Mouse (Mus musculus) induced T-regulatory cell, adult 2 months (primary cell): ENCODE results near the gene Ccdc33.

ENCODE experiments used
- DNase-seq: peaks from one replicate; pipeline ENCODE4 v3.0.0-alpha.2; 2012; ENCODE audit warnings: low read depth

The Ccdc33 gene

GRCm38 (mm10) chr9:58118671-58119070, at the start of gene Ccdc33:
Gene Ccdc33 (minus strand): TSS chr9:58118823.
- no peak for DNase-seq

- no peak for DNase-seq
These were observed 47.2 kb upstream of the Ccdc33 start for GRCm38 (mm10) chr9:58165779-58166178.

- no peak for DNase-seq
These were observed 44.5 kb upstream of the Ccdc33 start for GRCm38 (mm10) chr9:58163146-58163545.

- DNase-seq = no peak
These were observed 43.5 kb upstream of the Ccdc33 start for GRCm38 (mm10) chr9:58162173-58162572.

- no peak for DNase-seq
These were observed 41.7 kb upstream of the Ccdc33 start for GRCm38 (mm10) chr9:58160315-58160714.

DNA sequence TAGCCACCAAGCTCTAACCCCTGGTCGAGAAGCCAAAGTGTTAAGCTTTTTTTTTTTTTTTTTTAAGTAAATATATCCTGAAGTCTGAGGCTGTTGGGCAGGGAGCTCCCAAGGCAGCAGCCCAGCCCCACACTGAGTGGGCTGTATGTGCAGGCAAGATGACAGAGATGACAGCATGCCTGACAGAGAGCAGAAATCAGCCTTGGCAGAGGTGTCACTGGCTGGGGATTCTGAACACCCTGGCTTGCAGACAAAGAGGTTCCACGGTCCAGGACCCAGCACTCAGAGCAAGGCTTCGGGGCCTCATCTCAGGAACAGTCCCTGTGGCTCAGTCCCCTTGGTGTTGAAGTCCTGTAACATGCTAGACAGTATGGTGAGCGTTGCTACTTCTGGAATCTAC, 41.2 kb upstream of the Ccdc33 start:
- no peak for DNase-seq

DNA sequence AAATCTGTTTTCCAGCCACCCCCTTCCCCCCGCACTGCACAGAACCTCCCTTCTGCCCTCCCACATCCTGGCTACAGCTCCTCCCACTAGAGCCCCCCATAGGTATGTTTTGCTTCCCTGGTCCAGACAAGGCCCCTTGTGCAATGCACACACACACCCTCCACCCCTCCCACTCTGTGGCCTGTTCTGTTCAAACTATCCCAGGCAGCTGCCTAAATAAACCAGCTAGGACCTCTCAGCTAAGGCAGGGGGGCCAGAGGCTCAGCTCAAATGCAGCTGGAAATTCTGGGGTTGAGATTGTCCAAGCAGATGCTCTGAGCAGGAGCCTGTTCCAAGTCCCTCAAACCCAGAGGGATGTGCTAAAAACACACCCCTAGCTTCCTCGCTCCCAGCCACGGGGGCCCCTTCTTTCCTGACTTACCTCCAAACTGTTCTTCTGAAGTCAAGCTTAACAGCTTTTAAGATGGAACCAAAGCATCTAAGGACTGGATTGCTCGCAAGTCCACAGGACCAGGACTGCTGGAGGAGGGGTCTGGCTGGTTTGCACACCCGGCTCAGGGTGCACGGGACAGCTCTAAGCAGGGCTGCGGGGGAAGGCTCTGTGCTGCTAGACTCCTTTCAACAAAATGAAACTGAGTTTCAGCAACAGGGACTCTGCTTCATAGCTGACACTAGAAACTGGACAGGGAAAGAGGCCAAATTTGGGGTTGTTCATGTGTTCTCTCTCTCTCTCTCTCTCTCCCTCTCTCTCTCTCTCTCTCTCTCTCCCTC, 40.1 kb upstream of the Ccdc33 start:
- no peak for DNase-seq

DNA sequence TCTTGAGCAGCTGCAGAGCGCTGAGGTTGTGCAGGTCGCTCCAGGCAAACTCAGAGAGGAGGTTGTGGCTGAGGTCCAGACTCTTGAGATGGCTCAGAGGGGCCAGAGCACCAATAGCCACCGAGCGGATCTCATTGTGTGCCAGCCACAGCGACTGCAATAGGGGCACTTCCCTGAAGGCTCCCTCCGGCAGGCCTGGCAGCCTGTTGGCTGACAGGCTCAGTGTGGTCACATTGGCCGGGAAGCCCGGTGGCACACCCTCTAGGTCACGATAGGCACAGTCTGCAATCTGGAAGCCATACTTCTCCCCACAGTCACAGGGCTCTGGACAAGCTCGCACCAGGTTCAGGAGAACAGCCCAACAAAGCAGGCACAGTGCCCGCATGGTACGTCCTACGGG, 39.2 kb upstream of the Ccdc33 start:
- no peak for DNase-seq

- DNase-seq = no peak
These were observed 38.4 kb upstream of the Ccdc33 start for GRCm38 (mm10) chr9:58156819-58157560.

DNA sequence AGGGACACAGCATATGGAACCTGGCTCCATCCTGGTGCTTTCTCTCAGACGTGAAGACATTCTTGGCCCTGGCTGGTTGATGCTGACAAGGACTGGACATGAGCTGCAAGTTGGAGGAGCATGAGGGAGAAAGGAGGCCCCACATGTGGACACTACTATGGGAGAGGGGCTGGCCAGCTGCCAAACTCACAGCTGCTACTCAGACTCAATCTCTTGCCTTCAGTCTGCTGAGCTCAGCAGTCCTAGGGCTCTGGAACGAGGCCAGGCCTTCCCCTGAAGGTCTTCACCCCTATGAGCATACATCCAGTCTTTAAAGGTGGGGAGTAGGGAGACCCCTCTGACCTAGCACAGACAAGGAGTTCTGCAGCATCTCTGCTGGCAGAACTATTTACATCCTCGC, 36.7 kb upstream of the Ccdc33 start:
- no peak for DNase-seq

DNA sequence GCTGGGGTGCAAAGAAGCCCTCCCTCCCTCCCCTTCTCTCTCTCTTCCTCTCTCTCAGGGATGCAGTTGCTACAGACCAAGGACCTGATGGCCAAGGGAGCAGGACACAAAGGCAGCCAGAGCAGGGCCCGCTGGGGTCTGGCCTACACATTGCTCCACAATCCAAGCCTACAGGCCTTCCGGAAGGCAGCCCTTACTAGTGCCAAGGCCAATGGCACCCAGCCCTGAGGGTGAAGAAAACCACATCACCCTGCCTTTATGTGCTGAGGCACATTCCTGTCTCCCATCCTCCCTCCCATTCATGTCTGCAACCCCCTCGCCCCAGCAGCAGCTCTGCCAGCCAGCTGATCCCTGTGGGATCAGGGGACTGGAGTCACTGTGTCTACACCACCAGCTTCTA, 34.5 kb upstream of the Ccdc33 start:
- no peak for DNase-seq

GRCm38 (mm10) chr9:58150733-58151361, 32.2 kb upstream of the Ccdc33 start:
- peak; percentile 21 for DNase-seq

- DNase-seq = no peak
These were observed 30.2 kb upstream of the Ccdc33 start for GRCm38 (mm10) chr9:58148806-58149205.

DNA sequence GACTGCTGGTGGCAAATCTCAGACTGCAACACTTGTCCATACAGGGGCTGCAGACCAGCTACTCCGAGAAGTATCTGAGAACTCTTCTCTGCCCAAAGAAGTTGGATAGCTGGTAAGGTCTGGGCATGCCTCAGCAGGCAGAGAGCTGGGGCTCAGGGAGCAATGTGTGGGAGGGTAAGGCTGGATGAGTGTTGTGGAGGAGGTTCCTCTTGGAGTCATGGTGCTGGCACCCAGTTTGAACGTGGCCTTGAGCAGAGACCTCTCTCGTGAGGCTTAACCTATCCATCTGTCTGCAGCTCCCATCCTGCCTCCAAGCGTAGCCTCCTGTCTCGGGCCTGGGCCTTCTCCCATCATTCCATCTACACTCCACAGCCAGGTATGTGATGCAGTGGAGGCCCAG, 26.8 kb upstream of the Ccdc33 start:
- DNase-seq = no peak

GRCm38 (mm10) chr9:58144664-58145063, 26.0 kb upstream of the Ccdc33 start:
- no peak for DNase-seq

DNA sequence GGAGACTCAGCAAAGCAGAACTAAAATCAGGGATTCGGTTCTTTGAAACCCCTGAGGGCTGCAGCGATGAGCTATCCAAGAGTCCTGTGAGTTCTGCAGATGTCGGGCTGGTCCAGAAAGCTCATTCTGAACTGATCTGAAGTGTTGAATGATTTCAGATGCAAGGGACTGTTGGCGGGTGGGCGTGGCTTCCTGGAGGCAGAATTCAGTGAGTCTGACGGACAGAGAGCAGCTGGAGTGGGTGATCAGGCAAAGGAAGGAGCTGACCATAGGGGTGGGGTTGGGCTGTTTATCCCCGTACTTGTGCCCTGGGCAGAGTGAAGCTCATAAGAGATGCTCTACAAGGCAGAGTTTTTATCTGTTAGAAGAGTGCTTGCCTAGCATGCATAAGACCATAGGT, 24.8 kb upstream of the Ccdc33 start:
- DNase-seq = no peak

DNA sequence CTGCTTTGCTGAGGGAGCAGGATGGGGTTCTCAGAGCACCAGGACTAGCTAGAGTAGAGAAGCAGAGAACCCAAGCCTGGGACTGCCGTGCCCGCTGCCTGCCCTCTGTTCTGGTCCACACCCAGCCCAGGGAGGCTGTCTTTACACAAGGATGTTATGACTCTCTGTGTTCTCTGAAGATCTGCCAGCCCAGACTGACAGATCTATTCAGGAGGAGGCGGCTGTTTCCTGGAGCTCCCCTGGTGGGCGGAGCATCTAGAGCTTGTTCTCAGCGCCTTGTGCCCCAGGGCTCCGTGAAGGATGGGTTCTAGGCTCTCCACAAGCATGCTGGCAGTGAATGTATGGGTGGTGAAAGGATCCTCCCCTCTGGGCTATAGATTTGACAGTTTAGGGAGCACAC, 21.3 kb upstream of the Ccdc33 start:
- DNase-seq = peak; percentile 65

DNA sequence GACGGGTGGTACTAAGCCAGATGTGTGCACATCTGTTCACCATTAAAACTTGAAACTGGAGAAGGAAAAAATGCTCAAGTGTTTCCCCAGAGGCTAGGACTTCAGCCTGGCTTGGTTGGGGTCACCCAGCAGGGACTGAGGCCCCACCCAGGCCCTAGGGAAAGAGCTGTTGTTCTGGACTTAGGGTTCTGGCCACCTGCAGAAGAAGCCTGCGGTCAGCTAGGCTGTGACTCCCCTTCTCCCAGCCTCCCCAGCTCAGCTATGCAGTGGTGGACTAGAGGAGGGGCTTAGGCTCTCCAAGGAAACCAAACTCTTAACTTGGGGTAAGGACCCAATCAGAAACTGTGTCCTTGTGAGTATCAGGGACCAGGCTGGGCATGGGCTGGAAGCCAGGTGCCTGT, 17.3 kb upstream of the Ccdc33 start:
- DNase-seq = no peak

DNA sequence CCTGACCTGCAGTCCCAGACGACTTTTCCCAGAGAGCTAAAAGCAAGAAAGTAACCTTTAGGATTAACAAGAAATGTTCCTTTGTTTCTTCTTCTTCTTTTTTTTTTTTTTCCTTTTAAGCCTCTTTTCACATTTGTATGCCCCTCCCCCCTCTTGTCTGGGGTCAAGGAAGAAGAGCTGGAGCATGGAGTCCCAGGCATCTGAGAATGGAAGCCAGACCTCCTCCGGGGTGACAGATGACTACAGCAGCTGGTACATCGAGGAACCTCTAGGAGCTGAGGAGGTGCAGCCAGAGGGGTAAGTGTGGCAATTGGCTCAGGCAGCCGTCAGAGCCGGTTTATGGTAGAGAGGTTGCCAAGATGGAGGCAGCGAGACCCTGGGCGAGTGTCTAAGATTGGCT, 16.3 kb upstream of the Ccdc33 start:
- DNase-seq = no peak

GRCm38 (mm10) chr9:58133893-58134884, 15.6 kb upstream of the Ccdc33 start:
- DNase-seq = peak; percentile 43

GRCm38 (mm10) chr9:58131735-58132134, 13.1 kb upstream of the Ccdc33 start:
- DNase-seq = no peak

DNA sequence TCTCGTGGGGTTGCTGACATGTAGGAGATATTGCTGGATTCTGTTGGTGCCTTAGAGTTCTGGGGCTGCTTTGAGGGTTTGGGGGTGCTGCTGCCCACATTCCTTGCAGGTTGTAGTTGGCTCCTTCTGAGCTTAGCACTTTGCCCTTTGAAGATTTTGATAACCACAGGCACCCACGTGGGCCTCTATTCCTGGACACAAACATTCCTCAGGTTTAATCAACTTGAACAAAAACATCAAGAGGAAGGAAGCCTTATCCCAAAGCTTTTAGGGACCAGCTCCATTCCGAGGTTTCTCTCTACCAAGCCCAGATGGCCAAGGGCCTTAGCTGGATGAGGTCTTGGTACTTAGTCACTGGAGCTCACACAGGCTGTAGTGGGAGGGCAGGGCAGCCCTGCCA, 12.3 kb upstream of the Ccdc33 start:
- no peak for DNase-seq
